Mouse (Mus musculus) bone marrow macrophage, adult 2 months (primary cell): ENCODE data around the gene Usf2.
"Not testable (repeated sequence)": the region's sequence is repeated elsewhere in the genome, so short reads cannot be mapped to it uniquely, and the experiment has no call there.

ENCODE experiments used
- CTCF ChIP-seq: IDR thresholded peaks from 2 replicates; pipeline ENCODE4 v1.5.1; 2012; ENCODE audit warnings: low read depth, mild to moderate bottlenecking, low read length, moderate library complexity
- POLR2A ChIP-seq: IDR thresholded peaks from 2 replicates; pipeline ENCODE4 v1.6.1; 2012; ENCODE audit warnings: mild to moderate bottlenecking, low read depth, low read length, borderline replicate concordance

GRCm38 (mm10) chr7:30942365-30942764 is 14.2 kb downstream of the Usf2 start:
- not testable (repeated sequence) for TF ChIP-seq CTCF, POLR2A
